Mouse (Mus musculus): Measurements from ENCODE around the gene Gm19410. TPM values are rescaled to one million over a fixed set of nuclear protein-coding genes. Genes with fewer than 3 reads are reported as not detected.

The Gm19410 gene
- polyA plus RNA-seq (2012; rRNA removed): 0.02 and 0.05 TPM in 2 replicates

GRCm38 (mm10) chr8:35765499-35766193 lies at the start of gene Gm19410:
TSS of gene Gm19410 (plus strand) at chr8:35765790.

